Mouse (Mus musculus) right cerebral cortex, postnatal 4 days (tissue): ENCODE data around the gene Adamts1.

Source experiments
- DNase-seq: peaks from one replicate; pipeline ENCODE4 v3.0.0-alpha.2; 2022

Adamts1 gene

GRCm38 (mm10) chr16:85765167-85765566 lies 37.7 kb downstream of the Adamts1 start:
- no peak for DNase-seq

- DNase-seq: no peak
Observed at GRCm38 (mm10) chr16:85762052-85762665, 40.8 kb downstream of the Adamts1 start.

GRCm38 (mm10) chr16:85760961-85761580 lies 41.8 kb downstream of the Adamts1 start:
- no peak for DNase-seq

- DNase-seq: no peak
Observed at GRCm38 (mm10) chr16:85756101-85756819, 46.7 kb downstream of the Adamts1 start.

GRCm38 (mm10) chr16:85749335-85749734 lies 53.6 kb downstream of the Adamts1 start:
- no peak for DNase-seq

GRCm38 (mm10) chr16:85747589-85748360 lies 55.1 kb downstream of the Adamts1 start:
- no peak for DNase-seq

- DNase-seq: no peak
Observed at GRCm38 (mm10) chr16:85746386-85746785, 56.5 kb downstream of the Adamts1 start.
